Mouse (Mus musculus) heart, adult 2 months (tissue): ENCODE results near the gene Prdm15.

Experiments used
- CTCF ChIP-seq: fragments of 200-600 bp; IDR thresholded peaks from 2 replicates; pipeline ENCODE4 v1.8.1; 2022; ENCODE audit warnings: antibody characterized with exemption, mild to moderate bottlenecking, moderate library complexity
- EP300 ChIP-seq: fragments of 200-500 bp; IDR thresholded peaks from 2 replicates; pipeline ENCODE4 v1.6.1; 2011; ENCODE audit warnings: low read depth, low read length, control low read depth; ENCODE audit not compliant: insufficient read depth
- POLR2A ChIP-seq: fragments of 200-500 bp; IDR thresholded peaks from 2 replicates; pipeline ENCODE4 v1.6.1; 2011; ENCODE audit warnings: mild to moderate bottlenecking, low read depth, low read length, control low read depth; ENCODE audit not compliant: insufficient read depth

- TF ChIP-seq EP300 = no peak
- TF ChIP-seq CTCF = no peak
- TF ChIP-seq POLR2A = no peak
Measured at GRCm38 (mm10) chr16:97850667-97851060, 986 bp downstream of the Prdm15 start.
